In the genomic region with DNA sequence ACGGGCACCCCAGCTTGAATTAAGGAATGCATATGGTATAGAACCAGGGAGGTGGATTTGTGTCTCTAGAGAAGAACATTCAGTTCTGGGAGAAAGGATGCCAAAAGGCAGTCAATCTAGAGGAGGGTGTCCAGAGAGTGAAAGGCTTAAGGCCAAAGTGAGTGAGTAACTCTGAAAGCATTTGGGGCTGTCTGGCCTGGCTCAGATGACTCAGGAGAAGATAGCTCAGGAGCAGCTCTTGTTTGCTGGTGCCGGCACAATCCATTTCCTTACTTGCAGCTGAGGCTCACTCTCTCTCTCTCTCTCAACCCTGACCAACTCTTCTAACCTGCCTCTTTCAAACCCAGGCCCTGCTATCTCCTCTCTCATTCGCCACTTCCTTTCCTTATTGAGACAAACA, we compare ENCODE assay signal across 9 mouse cellular contexts. TPM values are rescaled to one million over a fixed set of nuclear protein-coding genes. Genes with fewer than 3 reads are reported as not detected.
DNase-seq lines count a peak whose midpoint lies in the region; ATAC-seq lines count a peak whose summit lies in the region.
"Had no signal": no experiment of that assay in that cellular context is flagged by ENCODE, and none has a peak within 500 bp of the region (broad histone marks: within the 10 kb centered on the region; RNA-seq: fewer than 3 reads in every experiment).

No protein-coding gene starts in this region.

- H3K4me1 ChIP-seq in embryonic facial prominence, embryonic 10.5 days, result peaks cover 31% of the 10 kb centered on the region
- H3K4me1 ChIP-seq in hindbrain, embryonic 11.5 days (replicated peaks; ENCODE audit: control insufficient read depth, insufficient read depth, low read length), result no peaks in the 10 kb centered on the region
- H3K4me1 ChIP-seq in forebrain, embryonic 14.5 days (ENCODE audit: control insufficient read depth, insufficient read depth, low read length), result peaks cover 2% of the 10 kb centered on the region; the same call in 1 of the 2 replicates

- H3K36me3 ChIP-seq in embryonic facial prominence, embryonic 10.5 days (replicated peaks), result no peaks in the 10 kb centered on the region
- no peaks in the 10 kb centered on the region for H3K36me3 ChIP-seq in hindbrain, embryonic 11.5 days (ENCODE audit: control insufficient read depth, insufficient read depth, low read length)
- no peaks in the 10 kb centered on the region for H3K36me3 ChIP-seq in forebrain, embryonic 14.5 days (ENCODE audit: control insufficient read depth, insufficient read depth, low read length)
- H3K36me3 ChIP-seq: limb, embryonic 12.5 days had no signal

- no peak overlapping the region for H3K9ac ChIP-seq in hindbrain, embryonic 11.5 days (ENCODE audit: low read depth, low read length)
- no peak overlapping the region for H3K9ac ChIP-seq in forebrain, embryonic 14.5 days (ENCODE audit: low read length)
- H3K9ac ChIP-seq: limb, embryonic 12.5 days had no signal

- no peaks in the 10 kb centered on the region for H3K27me3 ChIP-seq in embryonic facial prominence, embryonic 10.5 days (replicated peaks; ENCODE audit: low read depth, poor library complexity, severe bottlenecking)
- H3K27me3 ChIP-seq in hindbrain, embryonic 11.5 days (ENCODE audit: control insufficient read depth, insufficient read depth, low read length), result no peaks in the 10 kb centered on the region
- no peaks in the 10 kb centered on the region for H3K27me3 ChIP-seq in forebrain, embryonic 14.5 days (replicated peaks; ENCODE audit: control insufficient read depth, insufficient read depth, low read length)
- H3K27me3 ChIP-seq: limb, embryonic 12.5 days had no signal

- ATAC-seq in hindbrain, embryonic 11.5 days (ENCODE audit: low FRiP score), result no peak
- no peak for ATAC-seq in forebrain, embryonic 14.5 days
- ATAC-seq: forebrain, embryonic 16.5 days had no signal

- intact Hi-C loops in heart, postnatal 10 days (cut with DNase I), result no loop called here

- no peak overlapping the region for H3K4me2 ChIP-seq in hindbrain, embryonic 11.5 days (replicated peaks; ENCODE audit: low read depth, low read length)
- no peak overlapping the region for H3K4me2 ChIP-seq in forebrain, embryonic 14.5 days (ENCODE audit: low read length)
- H3K4me2 ChIP-seq: limb, embryonic 12.5 days had no signal

- WGBS in embryonic facial prominence, embryonic 10.5 days, result 77% methylated on average over 3 of the region's 3 CpGs
- 77% methylated on average over 3 of the region's 3 CpGs for WGBS in hindbrain, embryonic 11.5 days
- 73% methylated on average over 3 of the region's 3 CpGs for WGBS in forebrain, embryonic 14.5 days

- H3K4me3 ChIP-seq in embryonic facial prominence, embryonic 10.5 days, result no peak overlapping the region
- no peak overlapping the region for H3K4me3 ChIP-seq in hindbrain, embryonic 11.5 days (ENCODE audit: low read depth, low read length)
- H3K4me3 ChIP-seq in forebrain, embryonic 14.5 days (ENCODE audit: low read depth, low read length), result no peak overlapping the region
- H3K4me3 ChIP-seq: limb, embryonic 12.5 days had no signal

- DNase-seq in NIH3T3 (ENCODE audit: low read depth), result peak; percentile 87
- DNase-seq in embryonic facial prominence, embryonic 10.5 days (ENCODE audit: low spot score), result no peak
- peak; percentile 75 to 79 for DNase-seq in heart, postnatal 10 days
- DNase-seq in lung, postnatal 25 days (ENCODE audit: low spot score), result peak; percentile 67
- DNase-seq in layer of hippocampus, postnatal 10 days (ENCODE audit: low spot score in 2 of 2), result no peak
- no peak for DNase-seq in hindbrain, embryonic 11.5 days (ENCODE audit: low spot score)
- no peak for DNase-seq in forebrain, embryonic 14.5 days (ENCODE audit: low spot score)

- H3K9me3 ChIP-seq in embryonic facial prominence, embryonic 10.5 days, result no peaks in the 10 kb centered on the region
- no peaks in the 10 kb centered on the region for H3K9me3 ChIP-seq in hindbrain, embryonic 11.5 days (ENCODE audit: control insufficient read depth, low read length)
- H3K9me3 ChIP-seq in forebrain, embryonic 14.5 days (replicated peaks; ENCODE audit: control insufficient read depth, low read length), result no peaks in the 10 kb centered on the region
- H3K9me3 ChIP-seq: limb, embryonic 12.5 days had no signal

- peak overlapping the region; percentile 44; the same call in 1 of the 2 replicates for H3K27ac ChIP-seq in embryonic facial prominence, embryonic 10.5 days (replicated peaks)
- no peak overlapping the region for H3K27ac ChIP-seq in hindbrain, embryonic 11.5 days (ENCODE audit: low read depth, low read length)
- no peak overlapping the region for H3K27ac ChIP-seq in forebrain, embryonic 14.5 days (ENCODE audit: low read depth, low read length)
- H3K27ac ChIP-seq: limb, embryonic 12.5 days had no signal

RNA-seq across cellular contexts. Expression of a gene that starts 13.6 kb away (rescaled TPM):
- polyA plus RNA-seq in embryonic facial prominence, embryonic 10.5 days (2016; fragmentation: Nextera tagmentation; extraction: Ambion mirVana), result 60.6 and 61.5 TPM in 2 replicates
- 10 to 100 TPM; 38.5 to 47.3 TPM for total RNA-seq in heart, postnatal 10 days (2021)
- 10 to 100 TPM; 58.4 to 58.8 TPM for total RNA-seq in layer of hippocampus, postnatal 10 days (2021)
- polyA plus RNA-seq in hindbrain, embryonic 11.5 days (2014; fragmentation: Nextera tagmentation; extraction: Ambion mirVana), result 44.0 and 61.3 TPM in 2 replicates
- polyA plus RNA-seq in forebrain, embryonic 14.5 days (2014; fragmentation: Nextera tagmentation; extraction: Ambion mirVana), result 33.1 and 41.1 TPM in 2 replicates

Comparison
In these comparisons a context has a peak if more than half of its experiments do, and no peak if none do; other contexts are left out.
1. DNase-seq: peak in NIH3T3 (single experiment), heart, postnatal 10 days (2 of 2) and lung, postnatal 25 days (single experiment); none in embryonic facial prominence, embryonic 10.5 days (single experiment), layer of hippocampus, postnatal 10 days (0 of 2), hindbrain, embryonic 11.5 days (single experiment) and forebrain, embryonic 14.5 days (single experiment).